Mouse (Mus musculus): ENCODE measurements around the gene Scarb2. TPM values are rescaled to one million over a fixed set of nuclear protein-coding genes. Genes with fewer than 3 reads are reported as not detected.
A peak's percentile ranks its signal among the peaks of the same experiment; 100 is the strongest.
"Not testable (repeated sequence)": the region's sequence is repeated elsewhere in the genome, so short reads cannot be mapped to it uniquely, and the experiment has no call there.

The Scarb2 gene
- 7.1 and 7.6 TPM in 2 replicates for polyA plus RNA-seq (2016; fragmentation: Nextera tagmentation; extraction: Ambion mirVana)

- no peaks in the 10 kb centered on the region for H3K36me3 ChIP-seq (replicated peaks)
- H3K27me3 ChIP-seq (replicated peaks; ENCODE audit: low read depth, poor library complexity, severe bottlenecking) = no peaks in the 10 kb centered on the region
- peak within 1 kb of the TSS; percentile 91 for H3K27ac ChIP-seq (replicated peaks)
- H3K9me3 ChIP-seq = no peaks in the 10 kb centered on the region
- peak within 1 kb of the TSS; percentile 75 for H3K4me3 ChIP-seq
- peaks cover 21% of the 10 kb centered on the region for H3K4me1 ChIP-seq
- no peak for DNase-seq (ENCODE audit: low spot score)
These were observed at the start of gene Scarb2 for GRCm38 (mm10) chr5:92506733-92507132. Scarb2 (minus strand) TSS chr5:92506833.

- H3K9me3 ChIP-seq = no peaks in the 10 kb centered on the region
- H3K4me1 ChIP-seq = 0 out of 2 replicates have a peak, but pooled peaks cover 4% of the 10 kb centered on the region
- no peaks in the 10 kb centered on the region for H3K36me3 ChIP-seq (replicated peaks)
- no peaks in the 10 kb centered on the region for H3K27me3 ChIP-seq (replicated peaks; ENCODE audit: low read depth, poor library complexity, severe bottlenecking)
- WGBS = 92% methylated on average over 1 of the region's 1 CpGs
- no peak for DNase-seq (ENCODE audit: low spot score)
- H3K27ac ChIP-seq (replicated peaks) = no peak overlapping the region
- H3K4me3 ChIP-seq = no peak overlapping the region
These were observed 49.3 kb upstream of the Scarb2 start for GRCm38 (mm10) chr5:92555905-92556304.

- DNase-seq (ENCODE audit: low spot score) = no peak
- WGBS = 75% methylated on average over 16 of the region's 16 CpGs
These were observed 48.4 kb upstream of the Scarb2 start, which contains the start of gene Fam47e for GRCm38 (mm10) chr5:92554891-92555511. Fam47e (plus strand) TSS chr5:92555069.

GRCm38 (mm10) chr5:92554443-92554842 is 47.8 kb upstream of the Scarb2 start:
- Histone ChIP-seq H3K36me3 (replicated peaks) (no peaks in the 10 kb centered on the region), H3K9me3 (0 out of 2 replicates have a peak, but pooled peaks cover 2% of the 10 kb centered on the region), H3K4me1 (0 out of 2 replicates have a peak, but pooled peaks cover 4% of the 10 kb centered on the region), H3K27me3 (replicated peaks; ENCODE audit: low read depth, poor library complexity, severe bottlenecking) (no peaks in the 10 kb centered on the region), H3K27ac (replicated peaks) (no peak overlapping the region), H3K4me3 (no peak overlapping the region)
- DNase-seq (ENCODE audit: low spot score) = no peak
- 76% methylated on average over 4 of the region's 4 CpGs for WGBS

More at GRCm38 (mm10) chr5:92554891-92555511, 48.4 kb upstream of the Scarb2 start, which contains the start of gene Fam47e:
- Histone ChIP-seq H3K4me3 (no peak within 1 kb of the TSS), H3K36me3 (replicated peaks) (no peaks in the 10 kb centered on the region), H3K27ac (replicated peaks) (no peak within 1 kb of the TSS), H3K9me3 (0 out of 2 replicates have a peak, but pooled peaks cover 2% of the 10 kb centered on the region), H3K4me1 (0 out of 2 replicates have a peak, but pooled peaks cover 4% of the 10 kb centered on the region), H3K27me3 (replicated peaks; ENCODE audit: low read depth, poor library complexity, severe bottlenecking) (no peaks in the 10 kb centered on the region)

GRCm38 (mm10) chr5:92553939-92554338 is 47.3 kb upstream of the Scarb2 start:
- DNase-seq (ENCODE audit: low spot score) = peak; percentile 19

GRCm38 (mm10) chr5:92552611-92553010 is 46.0 kb upstream of the Scarb2 start:
- H3K27me3 ChIP-seq (replicated peaks; ENCODE audit: low read depth, poor library complexity, severe bottlenecking) = no peaks in the 10 kb centered on the region
- DNase-seq (ENCODE audit: low spot score) = no peak
- 90% methylated on average over 2 of the region's 2 CpGs for WGBS

More at GRCm38 (mm10) chr5:92553939-92554338, 47.3 kb upstream of the Scarb2 start:
- H3K27me3 ChIP-seq (replicated peaks; ENCODE audit: low read depth, poor library complexity, severe bottlenecking) = no peaks in the 10 kb centered on the region
- H3K27ac ChIP-seq (replicated peaks) = no peak overlapping the region
- H3K4me3 ChIP-seq = no peak overlapping the region
- H3K9me3 ChIP-seq = 0 out of 2 replicates have a peak, but pooled peaks cover 2% of the 10 kb centered on the region
- 68% methylated on average over 3 of the region's 3 CpGs for WGBS
- H3K4me1 ChIP-seq = 0 out of 2 replicates have a peak, but pooled peaks cover 4% of the 10 kb centered on the region
- H3K36me3 ChIP-seq (replicated peaks) = no peaks in the 10 kb centered on the region

GRCm38 (mm10) chr5:92539698-92540097 is 33.1 kb upstream of the Scarb2 start:
- no peaks in the 10 kb centered on the region for H3K4me1 ChIP-seq
- H3K36me3 ChIP-seq (replicated peaks) = no peaks in the 10 kb centered on the region
- no peak overlapping the region for H3K27ac ChIP-seq (replicated peaks)
- 85% methylated on average over 4 of the region's 4 CpGs for WGBS
- no peak for DNase-seq (ENCODE audit: low spot score)
- no peaks in the 10 kb centered on the region for H3K9me3 ChIP-seq
- no peaks in the 10 kb centered on the region for H3K27me3 ChIP-seq (replicated peaks; ENCODE audit: low read depth, poor library complexity, severe bottlenecking)
- no peak overlapping the region for H3K4me3 ChIP-seq

More at GRCm38 (mm10) chr5:92552611-92553010, 46.0 kb upstream of the Scarb2 start:
- no peak overlapping the region for H3K27ac ChIP-seq (replicated peaks)
- H3K9me3 ChIP-seq = 0 out of 2 replicates have a peak, but pooled peaks cover 2% of the 10 kb centered on the region
- H3K36me3 ChIP-seq (replicated peaks) = no peaks in the 10 kb centered on the region
- 0 out of 2 replicates have a peak, but pooled peaks cover 4% of the 10 kb centered on the region for H3K4me1 ChIP-seq
- H3K4me3 ChIP-seq = no peak overlapping the region

GRCm38 (mm10) chr5:92524821-92525258 is 18.2 kb upstream of the Scarb2 start:
- no peaks in the 10 kb centered on the region for H3K27me3 ChIP-seq (replicated peaks; ENCODE audit: low read depth, poor library complexity, severe bottlenecking)
- H3K4me3 ChIP-seq = no peak overlapping the region
- no peaks in the 10 kb centered on the region for H3K9me3 ChIP-seq
- no peaks in the 10 kb centered on the region for H3K36me3 ChIP-seq (replicated peaks)
- no peak overlapping the region for H3K27ac ChIP-seq (replicated peaks)
- 82% methylated on average over 6 of the region's 6 CpGs for WGBS
- no peak for DNase-seq (ENCODE audit: low spot score)
- no peaks in the 10 kb centered on the region for H3K4me1 ChIP-seq

- H3K27me3 ChIP-seq (replicated peaks; ENCODE audit: low read depth, poor library complexity, severe bottlenecking); H3K36me3 ChIP-seq (replicated peaks); H3K27ac ChIP-seq (replicated peaks); H3K9me3 ChIP-seq; DNase-seq (ENCODE audit: low spot score); H3K4me1 ChIP-seq; H3K4me3 ChIP-seq: not testable (repeated sequence)
- WGBS = 90% methylated on average over 2 of the region's 2 CpGs
These were observed 14.5 kb upstream of the Scarb2 start for GRCm38 (mm10) chr5:92521131-92521530.

GRCm38 (mm10) chr5:92512066-92512465 is 5.4 kb upstream of the Scarb2 start:
- WGBS = 91% methylated on average over 5 of the region's 5 CpGs

GRCm38 (mm10) chr5:92511256-92511655 is 4.6 kb upstream of the Scarb2 start:
- DNase-seq (ENCODE audit: low spot score) = no peak
- Histone ChIP-seq H3K27ac (replicated peaks) (no peak overlapping the region), H3K9me3 (no peaks in the 10 kb centered on the region), H3K4me1 (peaks cover 1% of the 10 kb centered on the region), H3K36me3 (replicated peaks) (no peaks in the 10 kb centered on the region), H3K27me3 (replicated peaks; ENCODE audit: low read depth, poor library complexity, severe bottlenecking) (no peaks in the 10 kb centered on the region), H3K4me3 (no peak overlapping the region)

More at GRCm38 (mm10) chr5:92512066-92512465, 5.4 kb upstream of the Scarb2 start:
- no peak for DNase-seq (ENCODE audit: low spot score)
- Histone ChIP-seq H3K27ac (replicated peaks) (no peak overlapping the region), H3K27me3 (replicated peaks; ENCODE audit: low read depth, poor library complexity, severe bottlenecking) (no peaks in the 10 kb centered on the region), H3K36me3 (replicated peaks) (no peaks in the 10 kb centered on the region), H3K4me1 (no peaks in the 10 kb centered on the region), H3K9me3 (no peaks in the 10 kb centered on the region), H3K4me3 (no peak overlapping the region)

- 90% methylated on average over 5 of the region's 5 CpGs for WGBS
- H3K36me3 ChIP-seq (replicated peaks) = no peaks in the 10 kb centered on the region
- DNase-seq (ENCODE audit: low spot score) = no peak
- H3K27me3 ChIP-seq (replicated peaks; ENCODE audit: low read depth, poor library complexity, severe bottlenecking) = no peaks in the 10 kb centered on the region
- no peaks in the 10 kb centered on the region for H3K9me3 ChIP-seq
- no peak overlapping the region for H3K27ac ChIP-seq (replicated peaks)
- H3K4me3 ChIP-seq = no peak overlapping the region
- H3K4me1 ChIP-seq = peaks cover 18% of the 10 kb centered on the region
These were observed 2.2 kb upstream of the Scarb2 start for GRCm38 (mm10) chr5:92508853-92509252.

- H3K27ac ChIP-seq (replicated peaks) = peak overlapping the region; percentile 91; the same call in 1 of the 2 replicates
- peaks cover 21% of the 10 kb centered on the region for H3K4me1 ChIP-seq
- peak; percentile 42 for DNase-seq (ENCODE audit: low spot score)
- no peaks in the 10 kb centered on the region for H3K9me3 ChIP-seq
- H3K36me3 ChIP-seq (replicated peaks) = no peaks in the 10 kb centered on the region
- H3K27me3 ChIP-seq (replicated peaks; ENCODE audit: low read depth, poor library complexity, severe bottlenecking) = no peaks in the 10 kb centered on the region
- 29% methylated on average over 4 of the region's 4 CpGs for WGBS
- peak overlapping the region; percentile 75 for H3K4me3 ChIP-seq
These were observed 318 bp downstream of the Scarb2 start for GRCm38 (mm10) chr5:92506301-92506729.
